Mouse (Mus musculus): Measurements from ENCODE around the gene Kirrel.

The Kirrel gene

DNA sequence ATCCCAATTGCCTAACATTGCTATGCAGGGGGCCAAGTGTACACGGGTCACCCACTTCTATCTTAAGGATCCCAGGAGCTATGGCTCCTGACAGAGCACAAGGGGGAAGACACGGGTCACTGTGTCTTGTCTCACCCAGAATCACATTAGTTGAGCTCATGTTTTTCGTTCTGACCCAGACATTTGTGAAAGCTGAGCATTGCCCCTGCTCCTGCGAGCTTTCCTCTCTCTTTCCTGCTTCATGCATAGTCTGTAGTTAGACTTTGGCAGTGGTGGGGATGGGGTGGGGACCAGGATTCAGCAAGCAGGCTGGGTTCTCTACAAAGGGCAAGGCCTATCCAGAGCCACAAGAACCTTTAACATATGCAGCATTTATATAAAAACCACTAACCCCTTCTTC is 94.8 kb downstream of the Kirrel start:
- DNase-seq (ENCODE audit: low spot score in 2 of 2) = no peak

DNA sequence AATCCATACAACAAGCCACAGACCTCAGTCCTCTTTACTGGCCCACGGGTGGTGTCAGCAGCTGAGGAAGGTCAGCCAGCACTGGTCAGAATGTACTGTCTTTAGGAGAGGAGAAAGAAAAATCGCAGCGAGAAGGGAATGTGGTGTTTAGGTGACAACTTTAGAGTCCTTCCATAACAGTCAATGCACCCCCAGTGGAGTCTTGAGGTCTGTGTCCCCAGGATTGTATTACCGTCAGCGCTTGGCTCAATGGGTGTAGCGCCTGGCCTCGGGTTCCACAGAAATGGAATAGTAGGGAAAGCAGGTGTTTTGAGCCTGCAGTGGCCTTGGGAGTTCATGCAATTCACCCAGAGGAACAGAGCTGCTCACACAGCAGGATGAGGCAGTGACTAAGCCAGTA is 95.2 kb downstream of the Kirrel start:
- DNase-seq (ENCODE audit: low spot score in 2 of 2) = no peak

DNA sequence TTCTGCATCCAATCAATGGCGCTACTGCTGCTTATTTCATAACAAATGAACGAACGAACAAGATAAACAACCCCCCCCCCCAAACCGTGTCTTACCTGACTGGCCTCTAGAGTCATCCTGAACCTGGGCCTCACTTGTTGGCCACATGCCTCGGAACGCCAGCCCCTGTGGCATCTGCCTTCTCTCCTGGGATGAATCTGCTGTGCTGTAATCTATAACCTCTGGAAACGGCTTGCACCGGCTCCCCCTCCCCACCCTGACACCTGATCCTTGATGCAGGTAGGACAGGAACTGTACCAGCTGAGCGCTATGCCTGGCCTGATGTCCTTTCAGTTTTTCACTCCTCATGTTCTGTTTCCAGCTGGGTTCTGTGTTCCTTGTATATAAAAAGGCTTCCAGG is 96.9 kb downstream of the Kirrel start:
- no peak for DNase-seq (ENCODE audit: low spot score in 2 of 2)

DNA sequence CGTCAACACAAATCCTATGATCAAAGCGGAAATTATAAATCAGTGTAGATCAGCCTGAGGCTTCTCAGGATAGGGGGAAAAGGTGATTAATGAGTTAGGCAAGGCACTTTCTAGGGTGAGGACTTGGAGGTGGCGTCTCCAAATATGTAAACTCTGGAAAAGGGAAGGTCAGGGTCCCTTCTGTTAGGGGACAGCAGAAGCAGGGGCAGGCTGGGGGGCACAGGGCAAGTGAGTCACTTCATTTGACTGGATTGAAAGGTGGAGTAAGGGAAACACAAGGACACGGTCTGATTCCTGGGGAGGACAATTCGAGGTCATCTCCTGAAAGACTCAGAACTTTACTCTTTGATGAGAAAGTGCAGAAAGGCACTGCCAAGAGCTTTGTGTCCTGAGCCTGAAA is 97.6 kb downstream of the Kirrel start:
- DNase-seq (ENCODE audit: low spot score in 2 of 2) = no peak

- DNase-seq (ENCODE audit: low spot score in 2 of 2) = no peak
Measured at GRCm38 (mm10) chr3:87076161-87076560, 98.4 kb downstream of the Kirrel start.

GRCm38 (mm10) chr3:87072612-87073515 is 101.7 kb downstream of the Kirrel start:
- DNase-seq (ENCODE audit: low spot score in 2 of 2) = no peak

DNA sequence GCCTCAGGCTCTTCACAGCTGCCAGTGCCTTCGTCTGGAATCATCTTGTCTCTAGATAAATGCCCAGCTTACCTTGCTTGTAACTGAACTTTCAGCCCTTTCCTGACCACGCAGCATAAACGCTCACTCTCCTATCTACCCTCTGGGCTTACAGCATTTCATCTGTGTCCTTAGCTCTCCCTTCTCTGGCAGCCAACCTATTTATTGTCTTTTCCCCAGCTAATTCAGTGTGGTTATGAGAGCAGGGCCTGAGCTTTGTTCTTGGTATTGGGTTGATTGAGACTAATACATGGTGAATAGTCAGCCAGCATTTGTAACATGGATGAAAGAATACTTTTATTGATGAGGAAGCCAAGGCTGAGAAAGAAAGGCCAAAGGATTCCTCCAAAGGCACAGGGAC is 102.4 kb downstream of the Kirrel start:
- no peak for DNase-seq (ENCODE audit: low spot score in 2 of 2)

GRCm38 (mm10) chr3:87067396-87067975 is 107.1 kb downstream of the Kirrel start:
- DNase-seq (ENCODE audit: low spot score in 2 of 2) = no peak

- no peak for DNase-seq (ENCODE audit: low spot score in 2 of 2)
Measured at GRCm38 (mm10) chr3:87053939-87054338, 120.6 kb downstream of the Kirrel start.

GRCm38 (mm10) chr3:87047801-87048200 is 126.7 kb downstream of the Kirrel start:
- DNase-seq (ENCODE audit: low spot score in 2 of 2) = no peak

- no peak for DNase-seq (ENCODE audit: low spot score in 2 of 2)
Measured at GRCm38 (mm10) chr3:87041733-87042132, 132.8 kb downstream of the Kirrel start.

DNA sequence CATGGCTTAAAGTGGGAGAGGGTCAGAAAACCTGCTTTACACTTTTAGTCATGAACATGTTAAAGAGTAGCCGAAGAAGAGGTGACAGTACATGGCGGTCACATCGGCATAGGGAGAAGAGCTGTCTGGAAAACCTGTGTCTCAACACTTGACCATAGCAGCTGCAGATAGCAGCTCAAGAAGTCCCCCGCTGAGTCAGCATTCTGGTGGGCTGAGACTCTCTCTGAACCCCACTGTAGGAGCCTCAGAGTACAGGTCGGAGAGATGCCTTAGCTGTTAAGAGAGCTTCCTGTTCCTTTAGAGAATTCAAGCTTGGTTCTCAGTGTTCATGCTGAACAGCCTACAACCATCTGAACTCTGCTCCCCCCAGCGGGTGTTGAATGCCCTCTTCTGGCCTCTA is 136.0 kb downstream of the Kirrel start:
- no peak for DNase-seq (ENCODE audit: low spot score in 2 of 2)

DNA sequence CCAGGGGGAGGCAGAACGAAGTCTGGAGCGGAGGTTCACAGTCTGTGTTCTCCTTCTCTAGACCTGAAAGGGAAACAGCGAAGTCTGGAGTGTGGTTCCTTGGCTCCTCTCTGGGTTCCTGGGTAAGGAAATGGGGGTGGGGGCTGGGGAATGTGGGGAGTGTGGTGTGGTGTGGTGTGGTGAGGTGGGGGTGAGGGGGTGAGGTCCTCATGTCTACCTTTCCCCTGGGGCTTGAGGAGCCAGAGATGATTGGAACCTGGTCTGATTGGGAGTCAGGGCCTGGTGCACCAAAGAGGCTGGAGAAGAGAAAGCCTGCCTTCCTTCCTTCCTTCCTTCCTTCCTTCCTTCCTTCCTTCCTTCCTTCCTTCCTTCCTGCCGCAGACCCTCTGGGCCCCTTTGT is 140.5 kb downstream of the Kirrel start:
- no peak for DNase-seq (ENCODE audit: low spot score in 2 of 2)

GRCm38 (mm10) chr3:87033357-87033756 is 141.2 kb downstream of the Kirrel start:
- peak; percentile 21 to 57 for DNase-seq (ENCODE audit: low spot score in 2 of 2)

- peak; percentile 9 to 44 for DNase-seq (ENCODE audit: low spot score in 2 of 2)
Measured at GRCm38 (mm10) chr3:87030855-87031254, 143.7 kb downstream of the Kirrel start.

Measured in heart, adult 9 months (tissue).